Mouse (Mus musculus) G1E (cell line): ENCODE data around the gene Nars2. TPM values are rescaled to one million over a fixed set of nuclear protein-coding genes. Genes with fewer than 3 reads are reported as not detected.

Experiments used
- ATAC-seq: 2 replicates; pipeline ENCODE4 v1.8.0; 2016; ENCODE audit warnings: mild to moderate bottlenecking; ENCODE audit not compliant: insufficient number of reproducible peaks, poor library complexity, low FRiP score, severe bottlenecking; ENCODE audit errors: extremely low read depth
- DNase-seq: peaks from one replicate; pipeline ENCODE4 v3.0.0; 2012; ENCODE audit warnings: low spot score
- H3K27me3 ChIP-seq: 2 replicates; pipeline ENCODE4 v1.6.1; 2012; ENCODE audit warnings: mild to moderate bottlenecking, low read length, inconsistent platforms; ENCODE audit not compliant: insufficient read depth
- H3K36me3 ChIP-seq: replicated peaks from 2 replicates; pipeline ENCODE3; 2012; ENCODE audit warnings: mild to moderate bottlenecking, inconsistent platforms
- H3K4me1 ChIP-seq: 2 replicates; pipeline ENCODE4 v1.6.1; 2012; ENCODE audit warnings: low read depth, low read length, inconsistent platforms, mixed read lengths; ENCODE audit not compliant: insufficient read depth
- H3K4me3 ChIP-seq: 2 replicates; pipeline ENCODE4 v1.5.1; 2012; ENCODE audit warnings: low read depth, mild to moderate bottlenecking, inconsistent platforms, low read length, moderate library complexity, mixed read lengths
- H3K9me3 ChIP-seq: replicated peaks from 2 replicates; pipeline ENCODE4 v1.6.1; 2012; ENCODE audit warnings: inconsistent platforms
- CTCF ChIP-seq: IDR thresholded peaks from 2 replicates; pipeline ENCODE4 v1.5.1; 2012; ENCODE audit warnings: low read depth, low read length, inconsistent platforms, mixed read lengths
- GATA1 ChIP-seq: IDR thresholded peaks from 2 replicates; pipeline ENCODE4 v1.6.1; 2012; ENCODE audit warnings: borderline replicate concordance, low read length, inconsistent platforms, mixed read lengths
- GATA2 ChIP-seq: IDR thresholded peaks from 2 replicates; pipeline ENCODE4 v1.6.1; 2012; ENCODE audit warnings: low read depth, low read length, inconsistent platforms, borderline replicate concordance
- POLR2AphosphoS5 ChIP-seq: IDR thresholded peaks from 2 replicates; pipeline ENCODE4 v1.6.1; 2012; ENCODE audit warnings: low read depth, low read length, inconsistent platforms; ENCODE audit not compliant: insufficient replicate concordance
- TAL1 ChIP-seq: conservative IDR thresholded peaks from 2 replicates; pipeline ENCODE4 v1.6.1; 2012; ENCODE audit warnings: low read depth, low read length, inconsistent platforms, mixed read lengths
- polyA plus RNA-seq: library from polyadenylated mRNA; stranded (reverse); fragments of >175 nt; gene quantifications from 2 replicates; pipeline ENCODE4 v1.2.3, GENCODE M21; 2012
- total RNA-seq, 2 experiments: library from RNA; stranded (forward) in 1 of 2; stranded (reverse) in 1 of 2; fragments of 200-1000 nt in 1 of 2; fragments of >200 nt in 1 of 2; fragmentation: Nextera tagmentation in 1 of 2; gene quantifications; 2 replicates each; pipeline ENCODE4 v1.2.3; 2014 to 2017

Nars2 gene
- total and polyA plus RNA-seq, 3 experiments, result 9.8 to 45.6 (median 24.4) TPM

GRCm38 (mm10) chr7:96981366-96981765, 30.1 kb downstream of the Nars2 start:
- TF ChIP-seq GATA2 (no peak), GATA1 (no peak), CTCF (no peak), TAL1 (no peak), POLR2AphosphoS5 (no peak)
- H3K4me3 ChIP-seq, result no peak overlapping the region
- H3K36me3 ChIP-seq, result peaks cover 69% of the 10 kb centered on the region
- H3K4me1 ChIP-seq, result no peaks in the 10 kb centered on the region; the same call in 1 of the 2 replicates
- no peaks in the 10 kb centered on the region for H3K9me3 ChIP-seq
- ATAC-seq (no peak), DNase-seq (no peak)
- no peaks in the 10 kb centered on the region for H3K27me3 ChIP-seq

DNA sequence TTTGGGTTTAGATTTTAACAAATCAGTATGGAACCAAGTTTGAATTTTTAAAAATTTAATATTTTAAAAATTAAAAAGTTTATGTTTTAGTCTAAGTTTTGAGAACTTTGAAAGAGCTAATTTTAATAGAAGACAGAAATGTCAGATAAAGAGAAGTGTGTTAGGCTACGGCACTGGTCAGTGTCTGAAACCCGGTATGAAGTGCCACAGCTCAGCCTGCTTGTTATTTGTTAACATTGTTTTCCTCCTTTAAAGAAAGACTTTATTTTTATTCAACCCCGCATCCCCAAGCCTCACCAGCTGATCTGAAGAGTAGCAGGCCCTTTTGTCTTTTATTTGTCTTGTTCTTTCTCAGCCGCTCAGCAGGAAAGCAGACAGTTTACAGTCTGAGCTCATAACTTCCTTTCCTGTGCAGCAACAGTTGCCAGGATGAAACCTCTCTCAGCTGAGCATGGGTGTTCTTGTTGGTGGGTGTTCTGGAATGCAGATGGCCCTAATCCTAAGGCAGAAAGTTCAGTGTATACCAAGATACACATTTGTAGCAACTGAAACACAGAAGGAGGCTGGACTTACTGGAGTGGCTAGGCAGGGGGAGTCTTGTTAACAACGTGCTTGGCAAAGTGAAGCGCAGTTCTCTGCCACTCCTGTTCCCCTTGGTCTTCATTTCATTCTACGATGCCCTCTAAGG, 32.5 kb downstream of the Nars2 start:
- Histone ChIP-seq H3K4me1 (no peaks in the 10 kb centered on the region; the same call in 1 of the 2 replicates), H3K27me3 (no peaks in the 10 kb centered on the region), H3K9me3 (no peaks in the 10 kb centered on the region), H3K4me3 (no peak overlapping the region), H3K36me3 (peaks cover 72% of the 10 kb centered on the region)
- DNase-seq (no peak), ATAC-seq (no peak)
- TF ChIP-seq POLR2AphosphoS5 (no peak), CTCF (no peak), TAL1 (no peak), GATA2 (no peak), GATA1 (no peak)

GRCm38 (mm10) chr7:96985798-96986197, 34.5 kb downstream of the Nars2 start:
- ATAC-seq (no peak), DNase-seq (no peak)
- Histone ChIP-seq H3K9me3 (no peaks in the 10 kb centered on the region), H3K36me3 (peaks cover 70% of the 10 kb centered on the region), H3K27me3 (no peaks in the 10 kb centered on the region), H3K4me3 (no peak overlapping the region), H3K4me1 (no peaks in the 10 kb centered on the region; the same call in 1 of the 2 replicates)
- TF ChIP-seq POLR2AphosphoS5 (no peak), GATA1 (no peak), GATA2 (no peak), CTCF (no peak), TAL1 (no peak)

GRCm38 (mm10) chr7:96986795-96987445, 35.6 kb downstream of the Nars2 start:
- no peak for DNase-seq
- Histone ChIP-seq H3K9me3 (no peaks in the 10 kb centered on the region), H3K27me3 (no peaks in the 10 kb centered on the region), H3K4me1 (no peaks in the 10 kb centered on the region; the same call in 1 of the 2 replicates), H3K36me3 (peaks cover 67% of the 10 kb centered on the region), H3K4me3 (no peak overlapping the region)
- no peak for TF ChIP-seq POLR2AphosphoS5
- no peak for ATAC-seq

DNA sequence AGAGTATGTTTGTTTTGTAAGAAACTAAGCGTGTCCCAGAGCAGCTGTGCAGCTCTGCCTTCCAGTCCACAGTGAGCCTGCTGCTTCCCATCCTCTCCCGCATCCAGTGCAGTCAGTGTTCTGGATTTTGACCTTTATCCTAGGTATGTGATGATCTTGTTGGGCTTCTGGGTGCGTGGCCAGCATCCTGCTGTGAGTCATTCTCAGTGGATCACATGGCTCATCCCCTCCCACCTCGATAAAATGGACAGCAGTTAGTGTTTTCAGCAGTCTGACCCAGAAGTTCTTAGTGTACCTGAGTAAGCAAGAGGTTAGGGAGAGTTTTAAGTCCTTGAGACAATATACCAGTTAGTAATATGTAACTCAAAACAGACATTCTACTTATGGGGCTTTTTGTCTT, 36.4 kb downstream of the Nars2 start:
- no peak for TF ChIP-seq GATA2
- TF ChIP-seq TAL1, result no peak
- TF ChIP-seq GATA1, result no peak
- ATAC-seq, result no peak

DNA sequence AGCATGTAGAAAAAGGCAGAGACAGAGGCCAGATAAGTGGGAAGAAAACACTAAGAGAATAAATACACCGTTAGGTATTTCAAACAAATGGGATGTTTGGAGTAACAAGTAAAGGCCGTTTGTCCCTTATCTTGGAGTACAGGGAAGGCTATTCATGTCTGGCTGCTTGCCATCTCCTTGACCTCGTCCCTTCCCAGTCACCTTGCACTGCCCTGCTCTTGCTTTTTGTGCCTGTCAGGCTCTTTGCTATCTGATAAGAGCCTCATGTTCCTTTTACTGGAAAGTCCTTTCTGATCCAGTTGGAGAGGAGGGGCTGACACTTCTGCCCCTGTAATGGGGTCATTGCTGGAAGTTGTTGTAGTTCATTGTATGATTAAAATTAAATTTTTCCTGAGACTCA, 61.7 kb downstream of the Nars2 start:
- DNase-seq (no peak), ATAC-seq (no peak)
- Histone ChIP-seq H3K4me3 (no peak overlapping the region), H3K9me3 (peaks cover 7% of the 10 kb centered on the region; the same call in 1 of the 2 replicates), H3K36me3 (peaks cover 38% of the 10 kb centered on the region), H3K4me1 (no peaks in the 10 kb centered on the region; the same call in 1 of the 2 replicates), H3K27me3 (no peaks in the 10 kb centered on the region)
- no peak for TF ChIP-seq GATA1
- TF ChIP-seq CTCF, result no peak
- no peak for TF ChIP-seq TAL1
- TF ChIP-seq POLR2AphosphoS5, result no peak
- TF ChIP-seq GATA2, result no peak

More for the DNA sequence above, 36.4 kb downstream of the Nars2 start:
- Histone ChIP-seq H3K36me3 (peaks cover 67% of the 10 kb centered on the region), H3K9me3 (no peaks in the 10 kb centered on the region), H3K4me3 (no peak overlapping the region), H3K27me3 (no peaks in the 10 kb centered on the region), H3K4me1 (no peaks in the 10 kb centered on the region; the same call in 1 of the 2 replicates)
- no peak for DNase-seq
